Mouse (Mus musculus): ENCODE measurements around the gene Kif2c. TPM values are rescaled to one million over a fixed set of nuclear protein-coding genes. Genes with fewer than 3 reads are reported as not detected.

Gene Kif2c
- total RNA-seq (2015; ENCODE audit: low replicate concordance) (11.5 and 16.7 TPM in 2 replicates), total RNA-seq (2017; ENCODE audit: low replicate concordance) (13.2 and 14.5 TPM in 2 replicates)

GRCm38 (mm10) chr4:117181863-117182758, at the start of gene Kif2c:
Gene Kif2c, minus strand, starts transcription at chr4:117182639.
- peak; percentile 97 for ATAC-seq (replicated peaks; ENCODE audit: low FRiP score, poor library complexity, severe bottlenecking)

- no peak for ATAC-seq (replicated peaks; ENCODE audit: low FRiP score, poor library complexity, severe bottlenecking)
These were observed 48.8 kb upstream of the Kif2c start for GRCm38 (mm10) chr4:117231208-117231607.

- peak; percentile 60; the same call in 1 of the 2 replicates for ATAC-seq (replicated peaks; ENCODE audit: low FRiP score, poor library complexity, severe bottlenecking)
These were observed 47.9 kb upstream of the Kif2c start for GRCm38 (mm10) chr4:117230331-117230730.

- no peak for ATAC-seq (replicated peaks; ENCODE audit: low FRiP score, poor library complexity, severe bottlenecking)
These were observed 47.2 kb upstream of the Kif2c start for GRCm38 (mm10) chr4:117229590-117229989.

GRCm38 (mm10) chr4:117225250-117225649, 42.8 kb upstream of the Kif2c start:
- no peak for ATAC-seq (replicated peaks; ENCODE audit: low FRiP score, poor library complexity, severe bottlenecking)

- no peak for ATAC-seq (replicated peaks; ENCODE audit: low FRiP score, poor library complexity, severe bottlenecking)
These were observed 41.7 kb upstream of the Kif2c start for GRCm38 (mm10) chr4:117224122-117224521.

GRCm38 (mm10) chr4:117223001-117223400, 40.6 kb upstream of the Kif2c start:
- ATAC-seq (replicated peaks; ENCODE audit: low FRiP score, poor library complexity, severe bottlenecking) = no peak

- ATAC-seq (replicated peaks; ENCODE audit: low FRiP score, poor library complexity, severe bottlenecking) = no peak
These were observed 39.4 kb upstream of the Kif2c start for GRCm38 (mm10) chr4:117221836-117222235.

GRCm38 (mm10) chr4:117220741-117221515, 38.5 kb upstream of the Kif2c start:
- no peak for ATAC-seq (replicated peaks; ENCODE audit: low FRiP score, poor library complexity, severe bottlenecking)

GRCm38 (mm10) chr4:117218517-117219219, 36.2 kb upstream of the Kif2c start:
- peak; percentile 81 for ATAC-seq (replicated peaks; ENCODE audit: low FRiP score, poor library complexity, severe bottlenecking)

GRCm38 (mm10) chr4:117217029-117217428, 34.6 kb upstream of the Kif2c start:
- ATAC-seq (replicated peaks; ENCODE audit: low FRiP score, poor library complexity, severe bottlenecking) = no peak

- no peak for ATAC-seq (replicated peaks; ENCODE audit: low FRiP score, poor library complexity, severe bottlenecking)
These were observed 31.8 kb upstream of the Kif2c start for GRCm38 (mm10) chr4:117214250-117214649.

- ATAC-seq (replicated peaks; ENCODE audit: low FRiP score, poor library complexity, severe bottlenecking) = peak; percentile 80
These were observed 28.0 kb upstream of the Kif2c start for GRCm38 (mm10) chr4:117210147-117211074.

- ATAC-seq (replicated peaks; ENCODE audit: low FRiP score, poor library complexity, severe bottlenecking) = no peak
These were observed 27.2 kb upstream of the Kif2c start for GRCm38 (mm10) chr4:117209592-117209991.

GRCm38 (mm10) chr4:117202992-117203354, 20.5 kb upstream of the Kif2c start:
- ATAC-seq (replicated peaks; ENCODE audit: low FRiP score, poor library complexity, severe bottlenecking) = no peak

- ATAC-seq (replicated peaks; ENCODE audit: low FRiP score, poor library complexity, severe bottlenecking) = peak; percentile 69
These were observed 19.9 kb upstream of the Kif2c start for GRCm38 (mm10) chr4:117202046-117202991.

GRCm38 (mm10) chr4:117191804-117192203, 9.4 kb upstream of the Kif2c start:
- no peak for ATAC-seq (replicated peaks; ENCODE audit: low FRiP score, poor library complexity, severe bottlenecking)

- no peak for ATAC-seq (replicated peaks; ENCODE audit: low FRiP score, poor library complexity, severe bottlenecking)
These were observed 8.2 kb upstream of the Kif2c start for GRCm38 (mm10) chr4:117190660-117191059.
